Mouse (Mus musculus) liver, embryonic 12.5 days (tissue): ENCODE results near the gene Cabin1. TPM values are rescaled to one million over a fixed set of nuclear protein-coding genes. Genes with fewer than 3 reads are reported as not detected.

Experiments used
- ATAC-seq: fragments of 200-750 bp; cut with Nextera tagmentation; 2 replicates; pipeline ENCODE4 v1.8.0; 2017; ENCODE audit warnings: moderate number of reproducible peaks, mild to moderate bottlenecking, moderate library complexity
- H3K27ac ChIP-seq: fragments of 300-500 bp; sonication (generic); 2 replicates; pipeline ENCODE4 v1.5.1; 2016; ENCODE audit warnings: mild to moderate bottlenecking
- H3K27me3 ChIP-seq: fragments of 300-500 bp; sonication (generic); replicated peaks from 2 replicates; pipeline ENCODE4 v1.6.1; 2016; ENCODE audit warnings: mild to moderate bottlenecking, moderate library complexity
- H3K36me3 ChIP-seq: fragments of 300-500 bp; sonication (generic); 2 replicates; pipeline ENCODE4 v1.6.1; 2016; ENCODE audit warnings: mild to moderate bottlenecking, moderate library complexity
- H3K4me1 ChIP-seq: fragments of 300-500 bp; sonication (generic); 2 replicates; pipeline ENCODE4 v1.6.1; 2016
- H3K4me2 ChIP-seq: fragments of 300-500 bp; sonication (generic); 2 replicates; pipeline ENCODE4 v1.6.1; 2016; ENCODE audit warnings: mild to moderate bottlenecking, moderate library complexity
- H3K4me3 ChIP-seq: fragments of 300-500 bp; sonication (generic); 2 replicates; pipeline ENCODE4 v1.5.1; 2016; ENCODE audit warnings: mild to moderate bottlenecking, moderate library complexity
- H3K9ac ChIP-seq: fragments of 300-500 bp; sonication (generic); 2 replicates; pipeline ENCODE4 v1.6.1; 2016; ENCODE audit warnings: mild to moderate bottlenecking, moderate library complexity
- H3K9me3 ChIP-seq: fragments of 300-500 bp; sonication (generic); replicated peaks from 2 replicates; pipeline ENCODE4 v1.6.1; 2016; ENCODE audit warnings: mild to moderate bottlenecking, moderate library complexity
- WGBS: fragments of 180-500 bp; shearing (Covaris S2); methylation state at CpG from one replicate; pipeline ENCODE4 v1.1.7; 2016; ENCODE audit not compliant: insufficient replicate concordance; 5-methylcytosine and 5-hydroxymethylcytosine counted together
- polyA plus RNA-seq: library from polyadenylated mRNA; unstranded; fragments of >200 nt; fragmentation: Nextera tagmentation; extraction: Ambion mirVana; gene quantifications from 2 replicates; pipeline ENCODE4 v1.2.1, GENCODE M21; 2016

The Cabin1 gene
- polyA plus RNA-seq, 1 experiment from 2014 or later, result 24.4 TPM

DNA sequence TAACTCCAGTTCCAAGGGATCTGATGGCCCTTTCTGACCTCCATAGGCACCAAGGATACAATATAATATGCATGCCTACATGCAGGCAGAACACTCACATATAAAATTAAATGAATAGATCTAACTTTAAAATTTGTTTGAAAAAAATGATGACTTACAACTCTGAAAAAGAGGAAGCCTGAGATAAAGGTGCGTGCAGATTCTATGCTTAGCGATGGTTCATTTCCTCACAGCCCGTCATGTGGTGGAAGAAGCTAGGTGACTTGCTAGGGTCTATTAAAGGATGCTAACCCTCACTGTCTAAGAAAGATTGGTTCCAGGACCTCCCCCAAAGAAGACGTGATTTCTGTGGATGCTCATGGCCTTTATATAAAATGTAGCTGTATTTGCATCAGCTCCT lies 148.1 kb downstream of the Cabin1 start:
- Histone ChIP-seq H3K4me2 (no peak overlapping the region), H3K9me3 (no peaks in the 10 kb centered on the region), H3K27me3 (no peaks in the 10 kb centered on the region), H3K4me3 (no peak overlapping the region), H3K4me1 (no peaks in the 10 kb centered on the region), H3K27ac (no peak overlapping the region), H3K9ac (no peak overlapping the region), H3K36me3 (no peaks in the 10 kb centered on the region)
- WGBS, result 50% methylated on average over 4 of the region's 4 CpGs
- no peak for ATAC-seq

DNA sequence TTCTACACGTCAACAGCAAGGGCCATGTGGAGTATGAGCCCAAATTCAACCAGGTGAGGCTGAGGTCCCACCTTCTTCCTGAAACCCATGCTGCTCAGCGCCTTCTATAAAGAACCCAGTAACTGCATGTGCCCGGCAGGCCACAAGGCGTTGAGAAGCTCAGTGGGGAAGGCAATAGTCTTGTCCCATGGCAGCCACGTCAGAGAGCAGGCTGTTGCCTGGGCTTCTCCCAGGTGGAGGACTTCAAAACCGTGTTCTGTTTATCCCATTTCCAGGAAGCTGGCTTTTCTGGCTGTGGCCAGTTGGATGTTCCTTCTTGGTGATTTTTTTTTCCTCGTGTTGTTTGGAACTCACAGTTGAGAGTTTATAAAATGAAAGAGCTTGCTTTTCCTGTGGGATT lies 153.7 kb downstream of the Cabin1 start:
- no peak for ATAC-seq
- H3K4me2 ChIP-seq, result no peak overlapping the region
- H3K9ac ChIP-seq, result no peak overlapping the region
- no peaks in the 10 kb centered on the region for H3K9me3 ChIP-seq
- 0 out of 2 replicates have a peak, but pooled peaks cover 4% of the 10 kb centered on the region for H3K27me3 ChIP-seq
- H3K36me3 ChIP-seq, result no peaks in the 10 kb centered on the region
- H3K27ac ChIP-seq, result no peak overlapping the region
- no peaks in the 10 kb centered on the region for H3K4me1 ChIP-seq
- WGBS, result 49% methylated on average over 7 of the region's 7 CpGs
- no peak overlapping the region for H3K4me3 ChIP-seq

DNA sequence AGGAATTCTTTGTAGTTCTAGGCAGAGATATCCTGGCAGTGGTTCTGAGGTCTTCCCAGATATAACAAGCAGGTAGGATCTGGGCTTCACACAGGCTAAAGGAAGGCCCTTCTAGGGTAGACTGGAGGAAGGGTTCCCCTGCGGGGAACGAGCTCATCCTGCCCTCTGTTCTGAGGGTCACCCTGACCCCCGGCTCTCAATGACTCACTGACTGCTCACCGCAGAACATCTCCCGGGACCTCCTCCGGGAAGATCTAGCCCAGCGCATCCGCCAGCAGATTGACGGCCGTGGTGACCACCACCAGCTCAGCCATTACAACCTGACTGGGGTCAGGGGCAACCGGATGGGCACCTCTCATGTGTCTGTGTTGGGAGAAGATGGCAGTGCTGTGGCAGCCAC lies 155.2 kb downstream of the Cabin1 start:
- 0 out of 2 replicates have a peak, but pooled peaks cover 4% of the 10 kb centered on the region for H3K27me3 ChIP-seq
- H3K9me3 ChIP-seq, result no peaks in the 10 kb centered on the region
- H3K4me1 ChIP-seq, result no peaks in the 10 kb centered on the region
- 72% methylated on average over 11 of the region's 11 CpGs for WGBS
- no peak overlapping the region for H3K9ac ChIP-seq
- no peak overlapping the region for H3K27ac ChIP-seq
- no peaks in the 10 kb centered on the region for H3K36me3 ChIP-seq
- no peak overlapping the region for H3K4me3 ChIP-seq
- no peak overlapping the region for H3K4me2 ChIP-seq
- no peak for ATAC-seq

DNA sequence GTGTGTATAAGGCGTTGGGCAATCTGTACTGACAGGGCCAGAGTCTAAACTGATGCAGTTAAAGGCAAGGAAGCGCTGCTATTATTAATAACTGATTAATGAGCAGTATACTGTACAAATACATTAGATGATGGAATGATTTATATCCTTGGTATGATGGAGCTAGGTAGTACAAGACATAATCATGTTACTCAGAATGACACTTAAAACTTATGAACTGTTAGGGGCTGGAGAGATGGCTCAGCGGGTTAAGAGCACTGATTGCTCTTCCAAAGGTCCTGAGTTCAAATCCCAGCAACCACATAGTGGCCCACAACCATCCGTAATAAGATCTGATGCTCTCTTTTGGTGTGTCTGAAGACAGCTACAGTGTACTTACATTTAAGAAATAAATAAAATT lies 156.9 kb downstream of the Cabin1 start:
- 68% methylated on average over 4 of the region's 4 CpGs for WGBS
- 0 out of 2 replicates have a peak, but pooled peaks cover 4% of the 10 kb centered on the region for H3K27me3 ChIP-seq
- H3K9ac ChIP-seq, result no peak overlapping the region
- no peaks in the 10 kb centered on the region for H3K4me1 ChIP-seq
- no peaks in the 10 kb centered on the region for H3K9me3 ChIP-seq
- no peak overlapping the region for H3K4me3 ChIP-seq
- no peak overlapping the region for H3K4me2 ChIP-seq
- ATAC-seq, result no peak
- no peak overlapping the region for H3K27ac ChIP-seq
- no peaks in the 10 kb centered on the region for H3K36me3 ChIP-seq

DNA sequence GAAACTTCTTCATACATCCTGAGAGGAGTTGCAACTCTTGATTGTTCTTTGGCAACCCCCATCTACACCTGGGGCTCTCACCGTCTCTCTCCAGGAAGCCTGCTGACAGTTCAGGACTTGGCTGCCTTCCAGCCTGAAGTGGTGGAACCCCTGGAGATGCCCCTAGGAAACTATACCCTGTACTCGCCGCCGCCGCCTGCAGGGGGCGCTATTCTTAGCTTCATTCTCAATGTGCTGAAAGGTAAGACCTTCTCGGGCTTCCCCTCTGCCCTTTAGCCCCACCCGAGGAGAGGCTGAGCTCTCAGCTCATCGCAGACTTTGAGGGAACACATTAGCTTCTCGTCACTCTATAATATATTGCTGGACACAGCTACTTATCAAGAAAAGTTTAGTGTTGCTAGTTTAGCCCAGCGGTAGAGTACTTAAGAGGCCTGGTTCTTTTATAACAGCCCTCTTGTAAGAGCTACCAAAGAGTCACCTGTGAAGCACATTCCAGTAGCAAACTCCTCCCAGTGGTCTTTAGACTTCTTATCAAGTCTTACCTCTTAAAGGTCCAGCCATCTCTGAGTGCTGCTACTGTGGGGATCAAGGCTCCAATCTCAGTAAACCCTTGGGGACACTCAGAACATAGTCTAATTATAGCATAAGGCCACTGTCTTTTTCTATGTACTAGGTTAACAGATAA lies 158.8 kb downstream of the Cabin1 start:
- 31% methylated on average over 11 of the region's 11 CpGs for WGBS
- no peak overlapping the region for H3K9ac ChIP-seq
- no peak for ATAC-seq
- H3K4me2 ChIP-seq, result no peak overlapping the region
- H3K4me1 ChIP-seq, result no peaks in the 10 kb centered on the region
- 0 out of 2 replicates have a peak, but pooled peaks cover 4% of the 10 kb centered on the region for H3K27me3 ChIP-seq
- no peak overlapping the region for H3K4me3 ChIP-seq
- H3K36me3 ChIP-seq, result no peaks in the 10 kb centered on the region
- no peaks in the 10 kb centered on the region for H3K9me3 ChIP-seq
- H3K27ac ChIP-seq, result no peak overlapping the region

DNA sequence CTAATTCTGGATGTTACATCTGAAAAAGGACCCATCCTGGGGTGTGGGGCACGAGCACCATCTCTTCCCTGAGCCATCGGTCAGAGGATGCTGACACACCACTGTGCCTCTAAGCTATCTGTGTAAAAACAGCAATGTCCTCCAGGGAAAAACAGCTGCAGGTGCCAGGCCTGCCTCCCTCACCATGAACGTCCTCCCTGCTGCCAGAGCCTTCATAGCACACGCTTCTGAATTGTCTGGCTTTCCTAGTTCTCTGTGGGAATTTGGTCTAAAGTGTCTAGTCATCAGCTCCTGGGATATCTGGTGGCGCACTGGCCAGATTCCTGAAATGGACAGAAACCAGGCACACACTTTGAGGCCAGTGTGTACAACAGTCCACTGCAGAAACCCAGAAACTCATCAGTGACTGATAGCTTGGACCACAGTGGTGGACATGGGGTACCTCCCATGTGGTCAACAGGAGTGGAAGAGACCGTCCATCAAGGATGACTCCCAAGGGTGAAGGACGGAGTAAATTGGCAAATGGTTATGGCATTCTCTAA lies 163.9 kb downstream of the Cabin1 start:
- no peaks in the 10 kb centered on the region for H3K36me3 ChIP-seq
- 61% methylated on average over 7 of the region's 7 CpGs for WGBS
- no peaks in the 10 kb centered on the region for H3K4me1 ChIP-seq
- no peak overlapping the region for H3K4me2 ChIP-seq
- H3K4me3 ChIP-seq, result no peak overlapping the region
- H3K27ac ChIP-seq, result no peak overlapping the region
- no peaks in the 10 kb centered on the region for H3K27me3 ChIP-seq
- H3K9ac ChIP-seq, result no peak overlapping the region
- no peak for ATAC-seq
- 0 out of 2 replicates have a peak, but pooled peaks cover 7% of the 10 kb centered on the region for H3K9me3 ChIP-seq

Other genes with a start within 250 kb of the Cabin1 start
- gene Snrpd3, start 246.8 kb downstream of the Cabin1 start, polyA plus RNA-seq, result 119 and 126 TPM in 2 replicates
- gene Gucd1, start 246.4 kb downstream of the Cabin1 start, polyA plus RNA-seq, result 46.6 and 50.5 TPM in 2 replicates
- gene Lrrc75b, start 204.0 kb downstream of the Cabin1 start, polyA plus RNA-seq, result 0.11 and 0.12 TPM in 2 replicates
- 2.6 and 4.7 TPM in 2 replicates for gene Ggt1, start 202.7 kb downstream of the Cabin1 start, polyA plus RNA-seq
- 0.21 and 0.41 TPM in 2 replicates for gene Ggt5, start 175.0 kb downstream of the Cabin1 start, polyA plus RNA-seq
- 0.69 and 1.1 TPM in 2 replicates for gene Susd2, start 120.3 kb downstream of the Cabin1 start, polyA plus RNA-seq
- 163 and 171 TPM in 2 replicates for gene Ddt, start 9.1 kb upstream of the Cabin1 start, polyA plus RNA-seq
- gene Gm20441, start 16.6 kb upstream of the Cabin1 start, polyA plus RNA-seq, result 0.19 TPM in 1 of 2 replicates, not detected in the other
- gene Gstt3, start 17.1 kb upstream of the Cabin1 start, polyA plus RNA-seq, result 5.9 and 6.7 TPM in 2 replicates
- gene Gstt1, start 34.2 kb upstream of the Cabin1 start, polyA plus RNA-seq, result 38.4 and 38.5 TPM in 2 replicates
- not detected in 2 replicates for gene Gstt4, start 58.2 kb upstream of the Cabin1 start, polyA plus RNA-seq
- 32.8 and 33.9 TPM in 2 replicates for gene Gstt2, start 73.1 kb upstream of the Cabin1 start, polyA plus RNA-seq
- gene Mif, start 95.9 kb upstream of the Cabin1 start, polyA plus RNA-seq, result 1,383 and 1,459 TPM in 2 replicates
- 1.4 and 2.5 TPM in 2 replicates for gene Derl3, start 129.1 kb upstream of the Cabin1 start, polyA plus RNA-seq
- 99.1 and 109 TPM in 2 replicates for gene Smarcb1, start 157.3 kb upstream of the Cabin1 start, polyA plus RNA-seq
- gene Chchd10, start 168.8 kb upstream of the Cabin1 start, polyA plus RNA-seq, result 101 and 103 TPM in 2 replicates
- 5.7 and 6.0 TPM in 2 replicates for gene Mmp11, start 172.2 kb upstream of the Cabin1 start, polyA plus RNA-seq
- 18.9 and 19.6 TPM in 2 replicates for gene Gm867, start 176.3 kb upstream of the Cabin1 start, polyA plus RNA-seq
- 0.27 and 0.98 TPM in 2 replicates for gene Vpreb3, start 178.7 kb upstream of the Cabin1 start, polyA plus RNA-seq
- 0.06 and 0.07 TPM in 2 replicates for gene Gm5134, start 190.2 kb upstream of the Cabin1 start, polyA plus RNA-seq